Mouse (Mus musculus) spleen, postnatal 36 days (tissue): ENCODE measurements at regions not wholly inside any gene's neighbourhood (a gene's known extent, or its start where the extent isn't known, plus 50 kb on each side); places are given as distances from the start of the nearest gene placed in this dataset.

Experiments used
- DNase-seq, 2 experiments: peaks; one replicate each; pipeline ENCODE4 v3.0.0; 2022; ENCODE audit warnings: low spot score in 2 of 2, mixed read lengths in 1 of 2

- no peak for DNase-seq
Observed at GRCm38 (mm10) chr16:92970587-92970986, 144.6 kb upstream of the Runx1 start.

DNA sequence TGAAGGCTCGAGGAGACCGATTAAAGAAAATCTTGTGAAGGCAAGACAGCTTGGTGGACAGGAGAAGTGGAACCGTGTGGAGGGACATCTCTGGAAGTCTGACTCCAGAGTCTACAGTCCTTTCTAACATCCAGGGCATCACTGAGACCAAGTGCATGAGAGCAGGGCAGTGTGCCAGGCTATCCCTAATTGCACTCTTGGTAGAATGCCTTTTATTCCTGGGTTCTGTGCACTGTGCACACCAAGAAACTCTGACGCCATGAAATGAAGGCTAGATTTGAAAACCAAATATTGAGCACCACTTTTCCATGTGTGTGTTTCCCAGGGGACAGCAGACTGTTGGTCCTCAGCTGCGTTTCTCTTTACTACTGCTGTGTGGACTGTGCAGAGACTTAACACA is 143.1 kb upstream of the Runx1 start:
- DNase-seq, result no peak

GRCm38 (mm10) chr16:92966069-92966866 is 140.3 kb upstream of the Runx1 start:
- no peak for DNase-seq

DNA sequence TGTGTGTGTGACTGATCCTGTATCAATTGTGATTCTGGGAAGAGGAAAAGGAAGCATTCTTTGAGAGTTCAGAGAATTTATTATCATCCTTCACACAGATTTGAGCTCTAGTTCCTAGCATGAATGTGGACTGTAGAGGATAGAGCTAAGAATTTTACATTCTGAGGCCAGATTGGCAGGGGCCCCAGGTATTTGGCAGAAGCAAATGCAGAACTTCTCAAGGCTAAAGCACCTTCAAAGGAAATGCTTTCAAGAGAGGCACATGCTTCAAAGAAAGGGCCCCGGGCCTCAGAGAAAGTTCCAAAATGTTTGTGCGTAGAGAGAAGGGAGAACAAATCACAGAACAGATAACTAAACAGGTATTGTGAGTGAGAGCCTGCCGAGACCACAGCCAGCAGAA is 139.7 kb upstream of the Runx1 start:
- DNase-seq, result no peak

DNA sequence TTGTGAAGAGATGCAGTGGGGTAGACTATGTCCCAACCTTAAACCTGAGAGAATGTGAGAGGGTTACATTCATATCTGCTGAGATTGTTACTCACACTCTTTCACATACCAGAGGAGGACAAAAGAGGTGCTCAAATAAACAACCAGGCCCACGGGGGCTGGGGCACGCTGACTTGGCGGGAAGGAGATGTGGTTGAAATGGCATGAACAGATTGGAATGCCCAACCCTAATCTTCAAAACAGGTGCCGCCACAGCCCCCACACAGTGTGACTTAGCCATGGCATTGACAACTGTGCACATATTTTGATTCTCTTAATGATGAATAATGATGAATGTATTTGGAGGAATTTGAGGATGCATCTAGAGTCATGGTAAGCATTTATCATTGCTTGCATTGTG is 137.6 kb upstream of the Runx1 start:
- DNase-seq, result no peak

DNA sequence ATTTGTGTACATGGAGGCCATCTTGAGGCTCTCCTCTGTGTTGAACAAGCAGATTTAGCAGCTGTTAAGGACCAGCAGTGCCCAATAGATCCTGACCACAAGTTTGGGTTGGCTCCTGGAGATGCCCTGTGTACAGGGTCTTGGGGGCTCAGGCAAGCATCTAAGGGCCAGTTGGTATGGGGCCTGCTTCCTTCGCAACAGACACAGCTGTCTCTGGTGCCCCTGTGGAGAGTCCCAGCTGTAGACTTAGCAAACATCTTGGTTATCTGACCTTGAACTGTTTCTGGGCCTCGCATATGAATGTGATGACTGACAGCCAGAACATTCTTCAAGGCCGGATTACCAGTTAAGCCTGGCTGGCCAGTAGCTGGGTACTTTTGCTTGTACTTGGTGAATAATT is 135.4 kb upstream of the Runx1 start:
- DNase-seq, result no peak

GRCm38 (mm10) chr16:92960740-92961139 is 134.8 kb upstream of the Runx1 start:
- DNase-seq, result no peak

DNA sequence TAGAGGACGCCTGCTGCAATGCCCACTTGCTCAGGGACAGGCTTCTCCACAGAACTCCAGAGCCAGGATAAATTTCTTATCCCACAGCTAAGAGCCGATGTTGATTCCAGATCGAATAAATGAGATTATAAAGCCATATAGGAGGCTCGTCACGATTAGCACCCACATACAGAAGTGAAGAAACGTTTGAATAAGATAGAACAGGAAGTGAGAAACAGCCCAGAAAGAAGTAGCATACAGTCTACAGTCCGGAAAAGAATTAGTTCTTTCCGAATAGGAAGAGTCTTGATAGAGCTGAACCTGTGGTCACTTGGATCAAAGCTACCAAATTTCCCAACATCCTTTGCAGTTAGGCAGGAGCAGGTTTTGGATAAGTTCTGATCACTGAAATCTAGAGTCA is 133.0 kb upstream of the Runx1 start:
- DNase-seq, result no peak

DNA sequence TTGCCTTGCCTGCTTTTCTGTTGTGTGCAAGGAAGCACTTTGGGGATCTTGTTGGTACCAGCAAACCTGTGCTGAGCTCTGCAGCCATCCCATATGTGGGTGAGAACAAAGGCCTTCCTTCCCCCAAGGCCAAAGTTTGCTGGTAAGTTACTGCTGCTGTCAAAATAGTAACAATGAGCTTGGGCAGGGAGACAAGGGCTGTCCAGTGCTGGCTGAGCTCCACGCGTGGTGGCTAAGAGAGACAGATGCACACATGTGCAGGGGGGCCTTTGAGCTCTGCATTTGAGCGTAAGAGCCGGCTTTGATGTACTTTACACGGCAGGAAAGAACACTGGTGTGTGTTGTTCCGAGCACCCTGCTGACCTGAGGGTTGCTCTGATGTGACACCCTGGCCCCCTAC is 132.2 kb upstream of the Runx1 start:
- DNase-seq, result no peak

GRCm38 (mm10) chr16:92955508-92955907 is 129.6 kb upstream of the Runx1 start:
- no peak for DNase-seq

- DNase-seq, result no peak
Observed at GRCm38 (mm10) chr16:92955087-92955486, 129.1 kb upstream of the Runx1 start.

- no peak for DNase-seq
Observed at GRCm38 (mm10) chr16:92953936-92954654, 128.1 kb upstream of the Runx1 start.

- no peak for DNase-seq
Observed at GRCm38 (mm10) chr16:92952336-92953097, 126.6 kb upstream of the Runx1 start.

DNA sequence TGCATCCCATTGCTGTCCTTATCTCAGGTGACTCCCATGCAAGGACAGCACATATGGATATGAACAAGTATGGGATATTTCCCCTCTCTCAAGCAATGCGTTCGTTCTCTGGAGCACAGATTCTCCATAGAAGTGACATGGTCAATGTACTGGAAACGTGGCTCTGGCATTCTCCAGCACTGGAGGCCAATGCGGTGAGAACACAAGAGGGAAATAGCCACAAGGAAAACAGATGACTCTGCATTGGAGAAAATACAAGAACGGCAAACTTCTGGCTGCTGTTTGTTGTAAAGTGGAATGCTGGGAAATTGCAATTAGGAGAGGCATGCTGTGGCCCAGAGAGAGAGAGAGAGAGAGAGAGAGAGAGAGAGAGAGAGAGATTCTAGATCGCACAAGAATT is 125.6 kb upstream of the Runx1 start:
- no peak for DNase-seq

DNA sequence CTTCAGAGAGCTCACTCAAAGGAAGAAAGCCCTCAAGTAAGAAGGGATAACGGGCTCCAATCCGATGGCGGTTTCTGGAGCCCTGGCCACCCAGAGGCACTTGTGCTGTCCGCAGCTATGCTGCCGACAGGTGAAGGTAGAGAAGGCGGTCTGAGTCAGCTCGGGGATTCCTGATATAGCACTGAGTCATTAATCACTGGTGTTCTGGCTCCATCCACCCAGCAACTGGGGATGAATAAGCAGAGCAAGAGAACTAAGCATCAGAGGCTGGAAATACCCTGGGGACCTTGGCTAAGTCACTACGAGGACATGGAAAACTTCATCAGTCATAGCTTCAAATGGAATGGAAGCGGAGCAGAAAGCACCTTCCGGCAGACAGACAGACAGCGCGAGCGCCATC is 122.5 kb upstream of the Runx1 start:
- no peak for DNase-seq

DNA sequence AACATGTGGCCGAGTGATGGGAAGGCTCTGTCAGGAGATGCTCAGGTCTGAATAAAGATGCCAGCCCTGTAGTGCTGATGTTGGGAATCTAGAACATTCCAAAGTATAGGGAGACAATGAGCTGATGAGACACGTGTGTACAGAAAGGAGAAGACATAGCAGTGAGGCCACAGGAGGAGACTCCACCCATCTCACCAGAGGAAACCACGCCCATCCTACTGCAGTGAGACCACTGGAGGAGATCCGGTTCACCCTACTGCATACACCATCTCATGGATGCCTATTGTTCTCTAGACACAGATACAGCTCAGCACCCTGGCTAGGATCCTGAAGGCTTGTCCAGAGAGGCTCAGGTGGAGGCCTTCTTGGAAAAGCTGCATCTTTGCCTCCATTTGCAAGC is 120.6 kb upstream of the Runx1 start:
- DNase-seq, result peak; percentile 48 to 60

DNA sequence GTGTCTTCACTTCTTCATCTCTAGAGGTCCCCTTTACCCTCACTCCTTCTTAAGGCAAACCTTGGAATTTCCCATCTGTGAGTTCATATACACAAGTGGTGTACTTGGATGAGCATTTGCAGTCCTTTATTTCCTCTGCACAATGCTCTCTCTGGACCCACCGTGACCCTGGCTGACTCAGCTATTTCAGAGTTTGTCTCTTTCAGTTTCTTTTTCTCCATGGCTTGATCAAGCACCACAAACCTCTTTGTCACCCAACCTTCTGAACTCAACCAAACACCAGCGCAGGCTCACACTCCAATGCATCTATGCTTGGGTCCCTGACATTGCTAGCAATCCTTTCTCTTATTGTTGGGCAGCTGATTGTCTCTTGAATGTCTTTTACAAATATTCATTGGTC is 118.0 kb upstream of the Runx1 start:
- no peak for DNase-seq

- DNase-seq, result no peak
Observed at GRCm38 (mm10) chr16:92939618-92940017, 113.7 kb upstream of the Runx1 start.

DNA sequence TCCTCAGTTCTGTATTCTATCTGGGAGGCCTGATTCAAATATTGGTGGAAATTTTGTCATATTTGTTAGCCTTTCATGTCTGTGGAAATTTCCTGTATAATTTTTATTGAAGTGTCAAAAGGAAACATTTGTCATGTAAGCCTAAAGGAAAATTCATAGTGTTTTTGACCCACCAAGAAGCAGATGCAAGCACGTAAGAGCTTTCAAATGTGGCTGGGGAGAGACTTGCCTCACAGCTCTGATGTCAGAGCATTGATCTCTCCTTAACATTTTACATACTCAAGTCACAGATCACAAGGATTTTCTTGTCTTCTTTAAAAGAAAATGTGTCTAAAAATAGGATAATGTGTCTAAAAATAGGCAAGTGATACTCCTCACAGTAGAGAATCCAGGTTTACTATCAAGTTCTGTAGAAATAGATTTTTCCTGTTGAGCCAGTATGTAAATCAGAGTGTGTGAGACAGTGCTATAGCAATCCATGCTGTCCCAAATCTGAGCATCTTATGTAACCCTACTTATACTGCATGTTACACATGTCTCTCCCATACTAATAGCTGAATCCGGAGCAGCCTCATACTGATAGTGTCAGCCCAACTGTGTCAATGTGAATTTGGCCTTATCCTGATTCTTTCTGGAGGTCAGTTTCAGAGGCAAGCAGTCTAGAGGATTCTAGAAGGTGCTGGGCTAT is 110.0 kb upstream of the Runx1 start:
- no peak for DNase-seq

GRCm38 (mm10) chr16:92930103-92930502 is 104.2 kb upstream of the Runx1 start:
- no peak for DNase-seq

DNA sequence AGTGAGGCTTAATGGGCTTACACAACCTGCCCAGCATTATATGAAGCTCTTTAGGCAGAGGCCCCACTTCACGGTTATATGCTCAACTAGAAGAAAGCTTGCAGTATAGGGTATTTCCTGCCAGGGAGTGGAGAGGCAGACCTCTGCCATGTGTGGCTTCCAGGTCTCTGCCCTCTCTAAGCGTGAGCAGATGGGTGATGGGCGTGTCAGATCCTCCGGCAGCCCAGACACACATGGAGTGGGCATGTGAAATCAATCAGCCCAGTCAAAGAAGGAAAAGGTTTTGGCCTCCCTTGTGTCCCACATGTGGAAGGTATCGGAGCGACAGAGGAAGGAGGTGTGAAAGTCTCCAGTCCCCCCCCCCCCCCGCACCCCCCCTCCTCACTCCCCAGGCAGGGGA is 102.3 kb upstream of the Runx1 start:
- DNase-seq, result no peak

DNA sequence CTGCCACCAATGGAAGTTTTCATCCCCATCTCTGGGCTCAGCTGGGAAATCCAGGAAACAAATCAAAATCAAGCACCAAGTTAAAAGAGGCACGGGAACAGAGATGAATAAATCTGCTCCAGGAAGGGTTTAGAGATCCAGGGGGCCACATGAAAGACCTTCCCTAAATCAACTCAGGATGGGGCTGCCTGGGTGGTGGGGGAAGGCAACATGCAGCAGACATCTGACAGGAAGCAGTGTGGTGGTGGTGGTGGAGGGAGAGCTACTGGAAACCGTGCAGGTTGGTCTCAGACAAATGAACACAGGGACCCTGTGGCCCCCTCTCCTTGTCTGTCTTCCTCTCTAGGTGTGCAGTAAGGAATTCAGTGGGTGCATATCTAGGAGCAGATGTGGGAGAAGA is 101.7 kb upstream of the Runx1 start:
- no peak for DNase-seq
